Mouse (Mus musculus) embryonic facial prominence, embryonic 13.5 days (tissue): ENCODE measurements around the gene Txnrd1. TPM values are rescaled to one million over a fixed set of nuclear protein-coding genes. Genes with fewer than 3 reads are reported as not detected.
A peak's percentile ranks its signal among the peaks of the same experiment; 100 is the strongest.

Source experiments
- ATAC-seq: fragments of 200-750 bp; cut with Nextera tagmentation; 2 replicates; pipeline ENCODE4 v1.8.0; 2017; ENCODE audit warnings: low read depth; ENCODE audit not compliant: insufficient number of reproducible peaks, insufficient read depth, low FRiP score, low TSS enrichment
- H3K27ac ChIP-seq: fragments of 300-500 bp; sonication (generic); 2 replicates; pipeline ENCODE4 v1.5.1; 2015; ENCODE audit warnings: moderate library complexity, mild to moderate bottlenecking, inconsistent platforms
- H3K27me3 ChIP-seq: fragments of 300-500 bp; sonication (generic); 2 replicates; pipeline ENCODE4 v1.6.1; 2015; ENCODE audit warnings: mild to moderate bottlenecking, inconsistent platforms
- H3K36me3 ChIP-seq: fragments of 300-500 bp; sonication (generic); 2 replicates; pipeline ENCODE4 v1.6.1; 2015; ENCODE audit warnings: mild to moderate bottlenecking, inconsistent platforms
- H3K4me1 ChIP-seq: fragments of 300-500 bp; sonication (generic); 2 replicates; pipeline ENCODE4 v1.6.1; 2015; ENCODE audit warnings: inconsistent platforms
- H3K4me2 ChIP-seq: fragments of 300-500 bp; sonication (generic); 2 replicates; pipeline ENCODE4 v1.6.1; 2015; ENCODE audit warnings: moderate library complexity, mild to moderate bottlenecking, inconsistent platforms
- H3K4me3 ChIP-seq: fragments of 300-500 bp; sonication (generic); 2 replicates; pipeline ENCODE4 v1.5.1; 2015; ENCODE audit warnings: mild to moderate bottlenecking, inconsistent platforms
- H3K9ac ChIP-seq: fragments of 300-500 bp; sonication (generic); 2 replicates; pipeline ENCODE4 v1.6.1; 2015; ENCODE audit warnings: mild to moderate bottlenecking, inconsistent platforms
- H3K9me3 ChIP-seq: fragments of 300-500 bp; sonication (generic); 2 replicates; pipeline ENCODE4 v1.6.1; 2016; ENCODE audit warnings: inconsistent platforms
- WGBS: fragments of 180-500 bp; shearing (Covaris S2); methylation state at CpG from one replicate; pipeline ENCODE4 v1.1.7; 2015; ENCODE audit warnings: mixed read lengths; 5-methylcytosine and 5-hydroxymethylcytosine counted together
- polyA plus RNA-seq: library from polyadenylated mRNA; unstranded; fragments of >200 nt; fragmentation: Nextera tagmentation; extraction: Ambion mirVana; gene quantifications from 2 replicates; pipeline ENCODE4 v1.2.1, GENCODE M21; 2015

The Txnrd1 gene
- polyA plus RNA-seq, 1 experiment from 2014 or later: 99.4 TPM

- Histone ChIP-seq H3K9ac (no peak overlapping the region), H3K27me3 (no peaks in the 10 kb centered on the region), H3K4me2 (no peak overlapping the region), H3K4me1 (no peaks in the 10 kb centered on the region), H3K27ac (no peak overlapping the region), H3K36me3 (no peaks in the 10 kb centered on the region), H3K4me3 (no peak overlapping the region), H3K9me3 (no peaks in the 10 kb centered on the region)
- WGBS: 75% methylated on average over 6 of the region's 6 CpGs
- no peak for ATAC-seq
Observed at GRCm38 (mm10) chr10:82805111-82805510, 28.6 kb upstream of the Txnrd1 start.

GRCm38 (mm10) chr10:82806414-82806813 is 27.3 kb upstream of the Txnrd1 start:
- 74% methylated on average over 8 of the region's 8 CpGs for WGBS
- ATAC-seq: no peak
- no peaks in the 10 kb centered on the region for H3K36me3 ChIP-seq
- no peak overlapping the region for H3K9ac ChIP-seq
- no peaks in the 10 kb centered on the region for H3K4me1 ChIP-seq
- no peaks in the 10 kb centered on the region for H3K9me3 ChIP-seq
- no peak overlapping the region for H3K4me2 ChIP-seq
- no peak overlapping the region for H3K27ac ChIP-seq
- no peaks in the 10 kb centered on the region for H3K27me3 ChIP-seq
- no peak overlapping the region for H3K4me3 ChIP-seq

GRCm38 (mm10) chr10:82807238-82807637 is 26.5 kb upstream of the Txnrd1 start:
- H3K4me1 ChIP-seq: no peaks in the 10 kb centered on the region
- H3K27ac ChIP-seq: no peak overlapping the region
- no peaks in the 10 kb centered on the region for H3K27me3 ChIP-seq
- no peak for ATAC-seq
- H3K9me3 ChIP-seq: no peaks in the 10 kb centered on the region
- 74% methylated on average over 7 of the region's 7 CpGs for WGBS
- H3K4me3 ChIP-seq: no peak overlapping the region
- H3K36me3 ChIP-seq: no peaks in the 10 kb centered on the region
- H3K4me2 ChIP-seq: no peak overlapping the region
- H3K9ac ChIP-seq: no peak overlapping the region

- Histone ChIP-seq H3K27ac (no peak overlapping the region), H3K27me3 (no peaks in the 10 kb centered on the region), H3K4me3 (no peak overlapping the region), H3K4me2 (no peak overlapping the region), H3K9ac (no peak overlapping the region), H3K4me1 (no peaks in the 10 kb centered on the region), H3K9me3 (no peaks in the 10 kb centered on the region), H3K36me3 (no peaks in the 10 kb centered on the region)
- ATAC-seq: no peak
- 42% methylated on average over 6 of the region's 6 CpGs for WGBS
Observed at GRCm38 (mm10) chr10:82808155-82808554, 25.6 kb upstream of the Txnrd1 start.

GRCm38 (mm10) chr10:82808891-82809290 is 24.9 kb upstream of the Txnrd1 start:
- Histone ChIP-seq H3K9ac (no peak overlapping the region), H3K27ac (no peak overlapping the region), H3K4me2 (no peak overlapping the region), H3K9me3 (no peaks in the 10 kb centered on the region), H3K27me3 (no peaks in the 10 kb centered on the region), H3K36me3 (no peaks in the 10 kb centered on the region), H3K4me1 (peaks cover 5% of the 10 kb centered on the region; the same call in 1 of the 2 replicates), H3K4me3 (no peak overlapping the region)
- no peak for ATAC-seq
- WGBS: 77% methylated on average over 8 of the region's 8 CpGs

- no peak for ATAC-seq
- no peaks in the 10 kb centered on the region for H3K9me3 ChIP-seq
- peaks cover 9% of the 10 kb centered on the region for H3K4me1 ChIP-seq
- no peaks in the 10 kb centered on the region for H3K36me3 ChIP-seq
- H3K4me2 ChIP-seq: no peak overlapping the region
- H3K27ac ChIP-seq: no peak overlapping the region
- no peaks in the 10 kb centered on the region for H3K27me3 ChIP-seq
- WGBS: 15% methylated on average over 3 of the region's 3 CpGs
- no peak overlapping the region for H3K9ac ChIP-seq
- H3K4me3 ChIP-seq: no peak overlapping the region
Observed at GRCm38 (mm10) chr10:82809352-82809751, 24.4 kb upstream of the Txnrd1 start.

GRCm38 (mm10) chr10:82811855-82812431 is 21.8 kb upstream of the Txnrd1 start:
- peak overlapping the region; percentile 53 for H3K4me3 ChIP-seq
- no peaks in the 10 kb centered on the region; the same call in 1 of the 2 replicates for H3K9me3 ChIP-seq
- H3K27ac ChIP-seq: no peak overlapping the region
- H3K9ac ChIP-seq: peak overlapping the region; percentile 68
- H3K36me3 ChIP-seq: no peaks in the 10 kb centered on the region
- 7% methylated on average over 40 of the region's 52 CpGs for WGBS
- peaks cover 16% of the 10 kb centered on the region for H3K4me1 ChIP-seq
- H3K27me3 ChIP-seq: no peaks in the 10 kb centered on the region
- peak; percentile 60; the same call in 1 of the 2 replicates for ATAC-seq
- H3K4me2 ChIP-seq: peak overlapping the region; percentile 73

GRCm38 (mm10) chr10:82814096-82814970 is 19.4 kb upstream of the Txnrd1 start:
- Histone ChIP-seq H3K9ac (no peak overlapping the region), H3K27me3 (no peaks in the 10 kb centered on the region)

GRCm38 (mm10) chr10:82816441-82816840 is 17.3 kb upstream of the Txnrd1 start:
- Histone ChIP-seq H3K27me3 (no peaks in the 10 kb centered on the region), H3K4me3 (no peak overlapping the region), H3K9ac (no peak overlapping the region), H3K9me3 (no peaks in the 10 kb centered on the region; the same call in 1 of the 2 replicates), H3K4me2 (no peak overlapping the region), H3K4me1 (peaks cover 16% of the 10 kb centered on the region), H3K36me3 (no peaks in the 10 kb centered on the region), H3K27ac (no peak overlapping the region)
- 62% methylated on average over 9 of the region's 9 CpGs for WGBS
- no peak for ATAC-seq

More at GRCm38 (mm10) chr10:82814096-82814970, 19.4 kb upstream of the Txnrd1 start:
- Histone ChIP-seq H3K36me3 (no peaks in the 10 kb centered on the region), H3K9me3 (no peaks in the 10 kb centered on the region; the same call in 1 of the 2 replicates), H3K4me3 (no peak overlapping the region), H3K4me2 (peak overlapping the region; percentile 19; the same call in 1 of the 2 replicates), H3K27ac (no peak overlapping the region), H3K4me1 (peaks cover 16% of the 10 kb centered on the region)
- whole genome bisulfite sequencing: 23% methylated on average over 19 of the region's 19 CpGs
- no peak for ATAC-seq

GRCm38 (mm10) chr10:82817514-82817913 is 16.2 kb upstream of the Txnrd1 start:
- 80% methylated on average over 3 of the region's 3 CpGs for WGBS

GRCm38 (mm10) chr10:82817936-82818335 is 15.8 kb upstream of the Txnrd1 start:
- Histone ChIP-seq H3K4me1 (peaks cover 16% of the 10 kb centered on the region), H3K9ac (no peak overlapping the region), H3K9me3 (no peaks in the 10 kb centered on the region; the same call in 1 of the 2 replicates), H3K27ac (no peak overlapping the region), H3K4me3 (no peak overlapping the region), H3K4me2 (no peak overlapping the region), H3K36me3 (no peaks in the 10 kb centered on the region), H3K27me3 (no peaks in the 10 kb centered on the region)
- ATAC-seq: no peak
- WGBS: 68% methylated on average over 9 of the region's 9 CpGs

More at GRCm38 (mm10) chr10:82817514-82817913, 16.2 kb upstream of the Txnrd1 start:
- Histone ChIP-seq H3K4me2 (no peak overlapping the region), H3K27me3 (no peaks in the 10 kb centered on the region), H3K4me1 (peaks cover 16% of the 10 kb centered on the region), H3K9ac (no peak overlapping the region), H3K4me3 (no peak overlapping the region), H3K36me3 (no peaks in the 10 kb centered on the region), H3K9me3 (no peaks in the 10 kb centered on the region; the same call in 1 of the 2 replicates), H3K27ac (no peak overlapping the region)
- no peak for ATAC-seq

GRCm38 (mm10) chr10:82818661-82819060 is 15.1 kb upstream of the Txnrd1 start:
- no peak overlapping the region for H3K4me2 ChIP-seq
- no peak overlapping the region for H3K4me3 ChIP-seq
- peaks cover 21% of the 10 kb centered on the region for H3K4me1 ChIP-seq
- H3K9ac ChIP-seq: no peak overlapping the region
- no peaks in the 10 kb centered on the region; the same call in 1 of the 2 replicates for H3K9me3 ChIP-seq
- ATAC-seq: no peak
- no peaks in the 10 kb centered on the region for H3K27me3 ChIP-seq
- H3K36me3 ChIP-seq: no peaks in the 10 kb centered on the region
- 83% methylated on average over 6 of the region's 6 CpGs for WGBS
- no peak overlapping the region for H3K27ac ChIP-seq
